Mouse (Mus musculus): ENCODE measurements at regions not wholly inside any gene's neighbourhood (a gene's known extent, or its start where the extent isn't known, plus 50 kb on each side); places are given as distances from the start of the nearest gene placed in this dataset.

- DNase-seq = no peak
Measured at GRCm38 (mm10) chr3:19747361-19747760, 118.9 kb upstream of the 1700064H15Rik start.

- peak; percentile 28 for DNase-seq
Measured at GRCm38 (mm10) chr3:19751946-19752345, 123.5 kb upstream of the 1700064H15Rik start.

- no peak for DNase-seq
Measured at GRCm38 (mm10) chr3:19754011-19754410, 125.5 kb upstream of the 1700064H15Rik start.

GRCm38 (mm10) chr3:19754636-19755035 lies 126.2 kb upstream of the 1700064H15Rik start:
- DNase-seq = peak; percentile 49

DNA sequence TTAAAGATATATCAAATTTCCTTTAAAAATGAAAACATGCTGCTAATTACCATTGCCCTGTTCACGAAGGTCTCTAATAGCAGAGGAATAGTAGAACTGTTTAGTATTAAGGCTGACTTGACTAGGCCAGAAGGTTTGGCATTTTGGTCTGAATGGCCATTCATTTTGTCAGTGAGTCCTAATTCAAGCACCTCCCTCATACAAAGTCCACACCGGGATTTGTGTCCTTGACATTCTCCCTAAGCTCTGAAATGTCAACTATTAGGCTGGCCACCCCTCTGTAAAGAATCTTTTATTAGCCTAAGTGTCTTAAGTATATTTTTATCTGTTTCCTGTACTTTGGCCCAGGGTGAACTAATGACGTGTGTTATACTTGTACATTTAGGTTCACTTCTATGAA lies 126.7 kb upstream of the 1700064H15Rik start:
- DNase-seq = peak; percentile 31

DNA sequence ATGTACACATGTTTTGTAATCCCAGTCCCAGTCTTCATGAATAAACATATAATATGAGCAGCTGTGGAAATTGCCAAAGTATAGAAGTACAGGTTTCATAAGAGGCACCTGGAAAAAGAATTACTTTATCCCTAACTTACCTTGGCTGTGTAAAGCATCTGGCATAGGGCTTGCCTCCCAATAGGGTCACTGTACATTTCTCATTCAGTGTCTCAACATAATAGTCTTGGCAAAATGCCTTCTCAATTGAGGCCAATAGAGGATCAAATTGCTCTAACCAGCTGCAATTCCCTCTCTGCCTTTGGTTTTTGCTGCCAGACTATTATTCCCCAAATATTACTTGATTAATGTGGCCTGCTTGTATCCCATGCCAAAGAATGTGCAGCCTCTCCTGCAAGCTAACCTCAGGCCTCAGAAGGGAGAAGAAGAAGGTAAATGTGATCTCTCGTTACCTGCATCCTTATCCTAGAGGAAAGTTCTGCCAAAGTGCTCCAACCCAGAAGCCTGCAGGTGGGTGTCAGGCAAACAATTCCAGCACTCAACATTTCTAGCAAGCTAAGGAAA lies 158.2 kb upstream of the Cp start:
- DNase-seq = no peak

DNA sequence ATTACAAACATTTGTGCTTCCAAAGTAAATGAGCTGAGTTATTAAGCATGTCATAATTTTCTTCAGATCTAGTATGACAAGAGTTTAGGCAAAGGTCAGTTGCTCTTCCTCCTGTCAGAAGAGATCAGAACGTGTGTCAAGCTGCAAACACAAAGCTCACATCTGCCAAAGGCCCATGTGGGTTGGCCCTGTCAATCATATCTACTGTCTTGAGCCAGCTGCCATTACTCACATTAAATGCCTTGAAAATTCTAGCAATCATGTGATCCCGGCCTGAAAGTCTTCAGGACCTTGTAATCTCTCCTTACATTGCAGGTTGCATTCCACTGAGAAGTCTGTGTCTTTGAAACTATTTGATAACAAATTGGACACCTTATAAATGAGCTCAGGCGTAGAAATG lies 146.8 kb upstream of the Cp start:
- DNase-seq = no peak

DNA sequence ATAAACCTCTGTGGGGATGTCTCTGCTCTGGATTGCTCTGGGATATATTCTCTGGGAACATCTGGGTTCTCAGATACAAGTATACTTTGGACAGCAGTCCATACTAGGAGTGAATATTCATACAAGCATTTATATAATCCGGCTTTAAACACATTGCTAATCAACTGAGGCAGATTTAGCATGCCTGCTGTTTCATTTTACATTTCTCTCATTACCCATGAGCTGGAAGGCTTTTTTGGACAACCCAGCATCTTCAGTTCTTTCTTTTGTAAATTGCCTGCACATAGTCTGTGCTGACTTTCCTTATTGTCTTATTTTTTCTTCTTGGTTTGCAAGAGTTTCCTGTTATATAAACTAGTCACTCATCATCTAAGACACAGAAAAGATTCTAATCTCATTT lies 131.9 kb upstream of the Cp start:
- no peak for DNase-seq

- no peak for DNase-seq
Measured at GRCm38 (mm10) chr3:19828518-19829246, 128.2 kb upstream of the Cp start.

- DNase-seq = no peak
Measured at GRCm38 (mm10) chr3:19829752-19830151, 127.1 kb upstream of the Cp start.

GRCm38 (mm10) chr3:19848031-19848735 lies 108.7 kb upstream of the Cp start:
- no peak for DNase-seq

DNA sequence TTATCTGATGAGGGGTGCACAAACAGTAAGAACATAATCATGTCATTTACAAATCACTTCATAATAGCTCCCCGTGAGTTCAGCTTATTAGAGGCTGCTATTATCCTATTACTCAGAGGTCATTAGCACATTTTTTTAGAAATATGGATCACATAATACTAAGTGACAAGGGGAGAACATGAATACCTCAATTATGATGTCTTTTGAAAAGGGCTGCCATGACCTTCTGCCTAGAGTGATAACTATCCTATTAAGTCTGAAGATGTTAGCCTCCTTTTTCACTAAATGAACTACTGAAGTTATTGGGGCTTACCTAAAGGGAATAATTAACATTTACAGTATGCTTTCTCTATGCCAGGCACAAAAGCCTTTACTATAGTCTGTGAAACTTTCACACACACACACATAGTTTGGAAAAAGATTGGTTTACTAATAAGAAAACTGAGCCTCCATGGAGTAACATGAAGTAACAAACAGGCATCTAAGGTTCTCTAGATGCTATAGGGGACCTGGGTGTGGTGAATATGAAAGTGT lies 108.1 kb upstream of the Cp start:
- DNase-seq = no peak

DNA sequence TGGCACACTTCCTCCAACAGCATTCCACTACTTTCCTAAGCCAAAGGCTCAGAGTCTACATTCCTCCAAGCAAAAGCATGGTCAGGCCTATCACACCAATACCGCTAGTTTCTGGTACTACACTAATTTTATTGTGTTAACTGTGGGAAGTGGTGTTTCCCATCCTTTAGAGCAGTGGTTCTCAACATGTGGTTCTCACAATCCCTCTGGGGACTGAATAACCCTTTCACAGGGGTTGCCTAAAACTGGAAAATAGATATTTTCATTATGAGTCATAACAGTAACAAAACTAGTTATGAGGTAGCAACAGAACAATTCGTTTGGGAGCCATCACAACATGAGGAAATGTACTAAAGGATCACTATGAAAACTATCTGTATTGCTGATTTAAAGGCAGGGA lies 74.2 kb upstream of the Cp start:
- no peak for DNase-seq

DNA sequence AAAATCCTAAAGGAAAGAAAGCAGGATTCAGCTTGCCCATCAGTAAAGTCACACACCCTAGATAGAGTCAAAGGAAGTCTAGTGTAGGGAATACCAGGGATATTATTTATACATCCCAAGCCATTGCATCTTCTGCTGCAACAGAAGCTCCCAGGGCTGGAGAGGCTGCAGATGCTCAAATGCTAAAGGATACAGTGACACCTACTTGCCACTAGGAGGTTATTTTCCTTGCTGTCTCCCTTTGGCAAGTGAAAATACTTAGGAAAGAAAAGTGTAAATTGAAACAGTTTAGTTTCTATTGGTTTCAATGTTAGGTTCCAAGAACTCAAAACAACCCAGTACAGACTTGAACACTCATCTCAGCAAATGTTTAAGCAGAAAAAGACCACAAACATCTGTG lies 68.4 kb upstream of the Cp start:
- DNase-seq = no peak

DNA sequence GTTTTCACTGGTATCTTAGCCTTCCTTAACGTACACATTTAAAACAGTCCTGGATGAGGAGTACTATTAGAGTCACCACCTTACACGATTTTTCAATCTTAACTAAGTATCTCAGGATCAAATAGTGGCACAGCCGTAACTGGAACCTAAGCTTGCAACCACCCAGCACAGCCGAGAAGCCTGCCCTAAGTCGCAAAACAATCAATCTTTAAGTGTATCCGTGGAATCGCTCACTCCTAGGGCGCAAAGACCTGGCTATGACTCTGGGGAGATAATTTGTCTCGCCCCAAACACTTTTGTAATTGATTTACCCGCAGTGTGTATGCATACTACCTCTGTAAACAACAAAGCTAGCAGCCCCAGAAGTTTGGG lies 62.6 kb upstream of the Cp start:
- DNase-seq = no peak

DNA sequence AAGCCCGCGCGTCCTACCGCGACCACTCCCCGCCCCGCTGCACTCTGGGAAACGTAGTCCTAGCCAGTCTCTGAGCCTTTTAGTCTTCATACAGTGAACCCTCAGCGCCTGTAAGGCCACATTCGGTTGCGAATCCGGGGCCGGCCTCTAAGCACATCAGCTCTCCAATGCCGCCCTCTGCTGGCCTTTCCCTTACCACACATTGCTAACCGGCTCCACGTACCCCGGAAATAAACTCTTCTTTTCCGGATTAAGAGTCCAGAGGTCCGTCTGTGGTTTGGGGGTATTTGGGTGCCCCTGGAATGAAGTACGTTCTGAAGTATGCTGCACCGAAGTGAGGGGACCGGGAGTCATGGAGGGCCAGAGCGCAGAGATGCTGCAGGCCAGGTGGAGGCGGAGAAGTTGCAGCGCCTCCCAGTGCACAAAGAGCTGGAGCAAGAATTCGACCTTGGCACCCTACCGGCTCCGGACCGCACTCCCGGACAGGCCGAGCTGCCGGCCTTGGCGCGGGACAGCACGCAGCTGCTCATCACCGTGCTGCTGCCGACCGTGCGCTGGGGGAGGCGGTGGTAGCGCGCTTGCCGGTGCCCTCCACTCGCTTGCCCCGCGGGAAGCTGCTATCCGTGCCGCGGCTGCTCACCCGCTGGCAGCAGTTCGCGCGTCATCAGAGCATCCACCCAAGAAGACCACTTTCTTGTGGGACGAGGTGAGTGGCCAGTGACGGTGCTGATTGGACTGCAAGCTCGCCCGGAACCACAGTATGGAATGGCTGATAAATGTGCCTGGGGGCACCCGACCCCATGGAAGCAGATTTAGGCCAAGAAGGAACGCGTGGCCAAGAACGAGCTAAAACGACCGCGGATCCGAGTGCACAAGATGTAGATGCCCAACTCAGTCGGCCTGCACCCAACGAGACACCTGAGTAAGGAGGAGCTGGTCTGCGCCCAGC lies 62.0 kb upstream of the Cp start:
- DNase-seq = peak; percentile 95

DNA sequence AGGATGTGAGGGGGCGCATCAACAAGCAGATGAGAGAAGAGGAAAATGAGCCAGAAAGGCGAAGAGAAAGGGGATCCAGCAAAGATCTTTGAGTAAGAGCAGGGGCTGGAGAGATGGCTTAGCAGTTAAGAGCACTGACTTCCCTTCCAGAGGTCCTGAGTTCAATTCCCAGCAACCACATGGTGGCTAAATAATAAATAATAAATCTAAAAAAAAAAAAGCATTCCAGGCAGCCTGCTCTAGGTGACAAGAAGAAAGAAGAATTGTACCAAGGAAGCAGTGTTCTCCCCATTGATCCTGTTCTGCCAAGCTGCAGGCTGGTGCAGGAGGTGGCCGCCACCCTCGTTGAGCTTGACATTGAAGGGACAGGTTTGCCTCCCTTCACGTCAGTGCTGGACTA lies 61.1 kb upstream of the Cp start:
- DNase-seq = no peak

- no peak for DNase-seq
Measured at GRCm38 (mm10) chr3:19897140-19897539, 59.7 kb upstream of the Cp start.

GRCm38 (mm10) chr3:19902226-19902625 lies 54.6 kb upstream of the Cp start:
- no peak for DNase-seq

DNA sequence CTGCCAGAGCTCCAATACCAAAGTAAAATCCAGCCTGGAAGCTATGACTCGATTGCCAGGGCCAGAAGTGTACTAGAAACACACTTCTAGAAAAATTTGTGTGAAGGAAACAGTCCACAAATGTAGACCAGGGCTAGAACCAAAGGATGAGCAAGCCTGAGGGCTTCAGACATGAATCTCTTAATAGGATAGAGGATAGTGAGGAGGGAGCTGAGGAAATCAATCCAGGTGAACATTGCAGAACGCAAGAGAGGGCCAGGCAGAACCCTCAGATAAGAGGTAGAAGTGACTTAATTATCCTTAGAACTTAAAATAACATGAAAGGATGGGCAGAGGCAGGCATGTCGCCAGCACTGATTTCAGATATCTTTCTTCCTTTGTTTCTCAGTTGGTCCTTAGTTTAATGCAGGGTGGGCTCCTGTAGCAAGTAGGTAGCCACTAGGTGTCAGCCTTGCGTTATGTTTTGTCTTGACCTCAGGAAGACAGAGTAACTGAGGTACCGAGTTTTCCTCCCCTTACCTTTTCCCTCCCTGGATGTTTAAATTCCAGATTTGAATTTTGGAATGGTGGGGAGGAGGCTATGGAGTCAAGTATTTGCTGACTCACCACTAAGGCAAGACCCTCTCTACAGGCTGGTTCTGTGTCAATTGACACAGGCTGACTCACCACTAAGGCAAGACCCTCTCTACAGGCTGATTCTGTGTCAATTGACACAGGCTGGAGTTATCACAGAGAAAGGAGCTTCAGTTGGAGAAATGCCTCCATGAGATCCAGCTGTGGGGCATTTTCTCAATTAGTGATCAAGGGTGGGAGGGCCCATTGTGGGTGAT lies 52.2 kb upstream of the Cp start:
- DNase-seq = no peak

All from adrenal gland, adult 8-10 months (tissue).